Mouse (Mus musculus): ENCODE measurements around the gene Dpagt1.
"Not testable (repeated sequence)": the region's sequence is repeated elsewhere in the genome, so short reads cannot be mapped to it uniquely, and the experiment has no call there.

Dpagt1 gene

GRCm38 (mm10) chr9:44319105-44319886, 6.5 kb upstream of the Dpagt1 start:
- no peak for DNase-seq

GRCm38 (mm10) chr9:44319887-44320798, 5.7 kb upstream of the Dpagt1 start, which contains the start of gene C2cd2l:
Gene C2cd2l, minus strand, starts transcription at chr9:44320285.
- DNase-seq = peak; percentile 94

GRCm38 (mm10) chr9:44320799-44321133, 5.1 kb upstream of the Dpagt1 start:
- no peak for DNase-seq

- DNase-seq = not testable (repeated sequence)
Measured at GRCm38 (mm10) chr9:44323656-44324055, 2.2 kb upstream of the Dpagt1 start.

GRCm38 (mm10) chr9:44324147-44324546, 1.7 kb upstream of the Dpagt1 start:
- DNase-seq = no peak

- DNase-seq = not testable (repeated sequence)
Measured at GRCm38 (mm10) chr9:44325032-44325767, 619 bp upstream of the Dpagt1 start.

GRCm38 (mm10) chr9:44326371-44327063, 698 bp downstream of the Dpagt1 start:
- DNase-seq = peak; percentile 86 to 88

- no peak for DNase-seq
Measured at GRCm38 (mm10) chr9:44327064-44327711, 1.4 kb downstream of the Dpagt1 start.

- no peak for DNase-seq
Measured at GRCm38 (mm10) chr9:44327926-44328325, 2.1 kb downstream of the Dpagt1 start.

GRCm38 (mm10) chr9:44330736-44331135, 4.9 kb downstream of the Dpagt1 start:
- DNase-seq = no peak

GRCm38 (mm10) chr9:44332918-44333638, 7.3 kb downstream of the Dpagt1 start:
- peak in 1 of 2 experiments; percentile 35 for DNase-seq

GRCm38 (mm10) chr9:44334396-44335330, 8.8 kb downstream of the Dpagt1 start, which contains the start of gene H2afx:
Gene H2afx, plus strand, starts transcription at chr9:44334694.
- peak; percentile 98 for DNase-seq

GRCm38 (mm10) chr9:44335331-44336092, 9.7 kb downstream of the Dpagt1 start:
- no peak for DNase-seq

- no peak for DNase-seq
Measured at GRCm38 (mm10) chr9:44336093-44336406, 10.2 kb downstream of the Dpagt1 start.

GRCm38 (mm10) chr9:44336513-44336912, 10.7 kb downstream of the Dpagt1 start:
- DNase-seq = not testable (repeated sequence)

GRCm38 (mm10) chr9:44336964-44337363, 11.1 kb downstream of the Dpagt1 start:
- no peak for DNase-seq

- no peak for DNase-seq
Measured at GRCm38 (mm10) chr9:44337436-44338169, 11.8 kb downstream of the Dpagt1 start.

- no peak for DNase-seq
Measured at GRCm38 (mm10) chr9:44338574-44338973, 12.8 kb downstream of the Dpagt1 start.

Measured in cerebellum, postnatal 14 days (tissue).